Mouse (Mus musculus) brain, adult 10 weeks (tissue): ENCODE results near the gene Siglece. TPM values are rescaled to one million over a fixed set of nuclear protein-coding genes. Genes with fewer than 3 reads are reported as not detected.

Experiments
- polyA plus RNA-seq: library from polyadenylated mRNA; stranded (reverse); fragments of 350-450 nt; fragmentation: Illumina TruSeq; extraction: RNeasy Lipid Tissue Mini Kit (QIAGEN cat#74804); gene quantifications from one replicate; pipeline ENCODE4 v1.2.3, GENCODE M21; 2015; ENCODE audit warnings: low read depth, low replicate concordance

Siglece gene
- polyA plus RNA-seq, result 1.4 TPM

DNA sequence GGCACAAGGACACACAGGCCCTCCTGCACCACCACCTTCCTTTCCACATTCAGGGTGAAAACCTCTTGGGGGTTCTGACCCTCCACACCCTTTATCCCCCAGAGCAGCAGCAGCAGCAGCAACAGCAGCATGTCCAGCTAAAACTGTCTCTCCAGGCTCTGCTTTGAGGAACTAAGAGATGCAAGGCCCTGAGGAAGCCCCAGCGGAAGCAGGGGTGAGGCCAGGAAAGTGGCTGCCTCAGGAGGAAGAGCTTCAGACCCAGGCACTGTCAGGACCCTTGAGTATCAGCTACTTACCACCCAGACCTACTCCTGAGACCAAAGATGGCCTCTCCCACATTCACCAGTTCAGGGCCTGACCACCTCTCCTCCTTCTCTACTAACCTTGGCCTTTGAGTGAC is at the start of gene Siglece:
Gene Siglece, minus strand, starts transcription at position 160 of the 400 bp plus-strand sequence.

DNA sequence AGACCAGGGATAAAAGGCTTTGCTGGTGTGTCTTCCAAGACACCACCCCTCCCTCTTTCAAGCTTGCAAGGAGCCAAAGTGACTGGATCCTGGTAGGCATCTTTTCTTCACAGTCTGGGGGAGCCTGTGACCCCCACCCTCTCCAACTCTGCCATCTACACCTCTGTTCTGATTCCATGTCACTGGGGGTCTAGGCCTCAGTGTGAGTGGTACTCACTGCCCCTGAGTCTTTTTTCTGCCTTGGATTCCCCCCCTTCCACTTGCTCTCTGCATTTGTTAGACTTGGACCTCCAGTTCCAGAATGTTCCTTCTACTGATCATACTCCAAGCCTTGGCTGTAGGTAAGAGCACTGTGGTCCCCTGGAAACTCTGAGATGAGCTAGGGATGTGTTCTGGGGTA is 30.2 kb upstream of the Siglece start, which contains the start of gene Klk14:
Gene Klk14, plus strand, starts transcription at position 301 of the 400 bp plus-strand sequence.

DNA sequence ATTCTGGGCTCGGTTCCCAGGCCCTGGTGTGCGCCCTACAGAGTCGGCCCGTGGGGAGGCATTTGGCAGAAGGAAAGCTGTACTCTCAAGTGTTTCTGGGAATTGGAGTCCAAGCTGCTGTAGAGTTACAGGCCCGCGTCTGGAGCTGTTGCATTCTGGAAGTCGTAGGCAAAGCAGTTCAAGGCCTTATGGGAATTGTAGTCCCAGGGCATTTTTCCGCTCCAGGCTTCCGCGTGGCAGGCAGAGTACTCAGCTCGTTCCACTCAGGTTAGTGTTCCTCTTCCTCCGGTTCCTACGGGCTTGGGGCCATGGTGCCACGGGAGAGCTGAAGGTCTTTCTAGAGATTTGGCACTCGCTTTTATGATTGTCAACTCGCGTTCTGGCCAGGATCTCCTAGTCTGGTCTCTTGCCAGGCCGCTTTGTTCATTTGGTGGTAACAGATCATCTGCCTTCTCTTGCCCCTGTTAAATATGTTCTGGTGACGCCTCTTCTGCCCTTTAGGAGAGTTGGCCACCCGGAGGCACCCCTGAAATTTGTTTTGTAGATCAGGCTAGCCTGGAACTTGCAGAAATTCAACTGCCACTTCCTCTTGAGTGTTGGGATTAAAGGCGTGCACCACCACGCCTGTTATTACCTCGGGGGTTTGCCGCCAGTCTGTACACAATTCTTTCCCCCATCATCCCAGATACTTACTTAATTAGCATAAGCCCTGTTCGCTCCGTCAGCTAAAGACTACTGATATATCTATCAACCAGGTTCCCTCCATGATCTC is 12.0 kb upstream of the Siglece start, which contains the start of gene Ctu1:
Gene Ctu1, plus strand, starts transcription at position 208 of the 772 bp plus-strand sequence.

DNA sequence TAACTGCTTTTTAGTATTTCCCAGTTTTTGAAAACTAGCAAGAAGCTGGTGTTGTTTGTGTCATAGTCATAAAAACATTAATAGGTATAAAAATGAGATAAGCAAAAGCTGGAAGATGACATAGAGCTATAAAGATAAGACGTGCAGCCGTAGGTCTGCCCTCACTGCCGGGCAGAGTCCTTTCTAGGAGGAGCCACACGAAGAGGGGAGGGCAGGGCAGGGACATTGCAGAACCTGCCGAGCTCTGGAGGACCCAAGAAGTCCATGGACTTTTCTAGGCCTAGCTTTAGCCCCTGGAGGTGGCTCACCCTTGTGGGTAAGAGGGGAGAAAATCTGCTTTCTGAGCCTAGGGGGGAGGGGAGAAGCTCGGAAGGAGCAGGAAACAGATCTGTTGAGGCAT is 25.5 kb downstream of the Siglece start, which contains the start of gene Ceacam18:
Gene Ceacam18, plus strand, starts transcription at position 208 of the 400 bp plus-strand sequence.

DNA sequence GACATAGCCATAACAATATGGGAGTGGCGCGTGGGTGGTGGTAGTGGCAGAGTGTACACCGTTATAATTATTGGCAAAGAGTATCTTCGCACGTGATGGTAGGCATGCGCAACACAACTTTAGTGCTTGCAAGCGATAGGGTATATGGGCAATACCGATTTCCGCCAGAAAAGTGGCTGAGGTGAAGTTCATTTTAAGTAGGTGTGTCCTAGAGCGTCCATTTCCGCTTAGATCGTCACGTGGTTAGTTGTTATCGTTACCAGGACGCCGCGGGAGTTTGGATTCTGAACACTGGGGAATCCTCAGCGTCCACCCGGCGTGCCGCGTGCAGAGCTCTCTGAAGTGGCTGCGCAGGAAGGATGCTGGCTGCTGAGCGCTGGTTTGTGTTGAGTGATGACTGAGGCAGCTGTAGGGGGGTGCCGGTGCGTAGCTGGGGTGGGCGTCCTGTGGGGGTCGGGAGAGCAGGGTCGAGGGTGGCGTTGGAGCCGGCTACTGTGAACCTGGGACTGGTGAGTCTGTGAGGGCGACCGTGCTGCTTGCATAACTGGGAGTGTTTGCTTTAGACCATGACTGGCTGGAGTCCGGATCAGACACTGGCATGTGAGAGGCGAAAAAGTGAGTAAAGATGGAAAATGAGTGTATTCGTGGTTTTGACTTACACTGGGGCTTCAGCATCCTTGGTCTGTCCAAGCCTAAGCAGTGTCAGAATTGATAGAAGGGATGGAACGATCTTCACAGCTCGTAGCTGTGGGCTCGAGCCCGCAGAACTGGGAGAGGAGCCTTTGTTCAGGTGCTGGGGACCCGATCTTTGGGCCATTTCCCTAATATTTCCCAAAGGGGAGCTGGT is 52.8 kb downstream of the Siglece start, which contains the start of gene Zfp819:
Gene Zfp819, plus strand, starts transcription at position 274 of the 847 bp plus-strand sequence.

Other genes starting within 250 kb of the Siglece start
- not detected for gene Lim2, start 232.5 kb downstream of the Siglece start, polyA plus RNA-seq
- not detected for gene Nkg7, start 223.1 kb downstream of the Siglece start, polyA plus RNA-seq
- not detected for gene Cldnd2, start 219.4 kb downstream of the Siglece start, polyA plus RNA-seq
- 91.5 TPM for gene Etfb, start 216.1 kb downstream of the Siglece start, polyA plus RNA-seq
- 0.70 TPM for gene Gm45233, start 216.0 kb downstream of the Siglece start, polyA plus RNA-seq
- 2.1 TPM for gene Vsig10l, start 197.0 kb downstream of the Siglece start, polyA plus RNA-seq
- gene Iglon5, start 170.1 kb downstream of the Siglece start, polyA plus RNA-seq, result 29.8 TPM
- not detected for gene 4931406B18Rik, start 154.2 kb downstream of the Siglece start, polyA plus RNA-seq
- gene Cd33, start 115.7 kb downstream of the Siglece start, polyA plus RNA-seq, result 5.4 TPM
- 6.1 TPM for gene Zfp658, start 97.9 kb downstream of the Siglece start, polyA plus RNA-seq
- gene Zfp719, start 80.6 kb downstream of the Siglece start, polyA plus RNA-seq, result 13.2 TPM
- gene Zfp819, start 53.0 kb downstream of the Siglece start, polyA plus RNA-seq, result not detected
- not detected for gene Ceacam18, start 25.5 kb downstream of the Siglece start, polyA plus RNA-seq
- gene Ctu1, start 11.9 kb upstream of the Siglece start, polyA plus RNA-seq, result 6.3 TPM
- not detected for gene Klk14, start 30.3 kb upstream of the Siglece start, polyA plus RNA-seq
- not detected for gene Klk13, start 52.4 kb upstream of the Siglece start, polyA plus RNA-seq
- gene Klk12, start 108.7 kb upstream of the Siglece start, polyA plus RNA-seq, result not detected
- not detected for gene Klk11, start 114.4 kb upstream of the Siglece start, polyA plus RNA-seq
- not detected for gene Klk10, start 120.9 kb upstream of the Siglece start, polyA plus RNA-seq
- not detected for gene Klk9, start 131.7 kb upstream of the Siglece start, polyA plus RNA-seq
- gene Klk8, start 137.4 kb upstream of the Siglece start, polyA plus RNA-seq, result 7.5 TPM
- not detected for gene Klk7, start 151.1 kb upstream of the Siglece start, polyA plus RNA-seq
- gene Klk6, start 164.3 kb upstream of the Siglece start, polyA plus RNA-seq, result 13.7 TPM
- not detected for gene Klk5, start 181.8 kb upstream of the Siglece start, polyA plus RNA-seq
- gene Klk4, start 221.0 kb upstream of the Siglece start, polyA plus RNA-seq, result not detected